Mouse (Mus musculus) cerebellum, adult 18-20 months (tissue): ENCODE results near the gene Gm38394.
"Not testable (repeated sequence)": the region's sequence is repeated elsewhere in the genome, so short reads cannot be mapped to it uniquely, and the experiment has no call there.

Source experiments
- DNase-seq, 2 experiments: peaks; one replicate each; pipeline ENCODE4 v3.0.0; 2021

Gm38394 gene

GRCm38 (mm10) chr1:133661203-133661933 is at the start of gene Gm38394:
TSS of gene Gm38394 (minus strand) at chr1:133661318.
- peak; percentile 90 to 96 for DNase-seq

GRCm38 (mm10) chr1:133710895-133711294 is 49.8 kb upstream of the Gm38394 start:
- DNase-seq = no peak

GRCm38 (mm10) chr1:133709292-133709691 is 48.2 kb upstream of the Gm38394 start:
- DNase-seq = no peak

GRCm38 (mm10) chr1:133701824-133702223 is 40.7 kb upstream of the Gm38394 start:
- not testable (repeated sequence) for DNase-seq

GRCm38 (mm10) chr1:133697935-133698620 is 37.0 kb upstream of the Gm38394 start:
- DNase-seq = no peak

GRCm38 (mm10) chr1:133695901-133696300 is 34.8 kb upstream of the Gm38394 start:
- no peak for DNase-seq

GRCm38 (mm10) chr1:133694876-133695275 is 33.8 kb upstream of the Gm38394 start:
- no peak for DNase-seq

- DNase-seq = no peak
These were observed 33.2 kb upstream of the Gm38394 start for GRCm38 (mm10) chr1:133694301-133694700.

- no peak for DNase-seq
These were observed 32.5 kb upstream of the Gm38394 start for GRCm38 (mm10) chr1:133693536-133694114.

- DNase-seq = no peak
These were observed 31.1 kb upstream of the Gm38394 start for GRCm38 (mm10) chr1:133692195-133692594.

GRCm38 (mm10) chr1:133691046-133691445 is 29.9 kb upstream of the Gm38394 start:
- DNase-seq = no peak

- no peak for DNase-seq
These were observed 28.8 kb upstream of the Gm38394 start, which contains the start of gene Lax1 for GRCm38 (mm10) chr1:133689897-133690296. TSS of gene Lax1 (minus strand) at chr1:133690108.

GRCm38 (mm10) chr1:133688301-133688700 is 27.2 kb upstream of the Gm38394 start:
- DNase-seq = no peak

- no peak for DNase-seq
These were observed 24.8 kb upstream of the Gm38394 start for GRCm38 (mm10) chr1:133685749-133686519.

- no peak for DNase-seq
These were observed 10.7 kb upstream of the Gm38394 start for GRCm38 (mm10) chr1:133671801-133672200.

- no peak for DNase-seq
These were observed 10.1 kb upstream of the Gm38394 start for GRCm38 (mm10) chr1:133671266-133671665.

GRCm38 (mm10) chr1:133670776-133671175 is 9.7 kb upstream of the Gm38394 start:
- no peak for DNase-seq

- DNase-seq = no peak
These were observed 9.1 kb upstream of the Gm38394 start for GRCm38 (mm10) chr1:133670190-133670589.

- no peak for DNase-seq
These were observed 7.5 kb upstream of the Gm38394 start for GRCm38 (mm10) chr1:133668618-133669017.

GRCm38 (mm10) chr1:133667721-133668120 is 6.6 kb upstream of the Gm38394 start:
- no peak for DNase-seq

- DNase-seq = not testable (repeated sequence)
These were observed 4.6 kb upstream of the Gm38394 start for GRCm38 (mm10) chr1:133665713-133666112.

GRCm38 (mm10) chr1:133664203-133664970 is 3.3 kb upstream of the Gm38394 start:
- no peak for DNase-seq
